Mouse (Mus musculus) left cerebral cortex, adult 18-20 months (tissue): ENCODE results near the gene Phactr2. TPM values are rescaled to one million over a fixed set of nuclear protein-coding genes. Genes with fewer than 3 reads are reported as not detected.
A peak's percentile ranks its signal among the peaks of the same experiment; 100 is the strongest.
"Not testable (repeated sequence)": the region's sequence is repeated elsewhere in the genome, so short reads cannot be mapped to it uniquely, and the experiment has no call there.

Experiments
- DNase-seq, 2 experiments: peaks; one replicate each; pipeline ENCODE4 v3.0.0; 2021 to 2022; ENCODE audit warnings: low spot score in 2 of 2, mixed read lengths in 1 of 2
- total RNA-seq, 2 experiments: library from RNA; stranded (reverse); gene quantifications; 2 replicates each; pipeline ENCODE4 v1.2.3; 2021

Phactr2 gene
- total RNA-seq, 2 experiments from 2014 or later = 24.8 to 28.4 TPM

- no peak for DNase-seq
Observed at GRCm38 (mm10) chr10:13225377-13226063, 248.7 kb downstream of the Phactr2 start.

- no peak for DNase-seq
Observed at GRCm38 (mm10) chr10:13222135-13222534, 252.1 kb downstream of the Phactr2 start.

GRCm38 (mm10) chr10:13220061-13220460, 254.2 kb downstream of the Phactr2 start:
- DNase-seq = no peak

- DNase-seq = no peak
Observed at GRCm38 (mm10) chr10:13213956-13214355, 260.3 kb downstream of the Phactr2 start.

- DNase-seq = no peak
Observed at GRCm38 (mm10) chr10:13212829-13213228, 261.4 kb downstream of the Phactr2 start.

GRCm38 (mm10) chr10:13212326-13212725, 261.9 kb downstream of the Phactr2 start:
- DNase-seq = no peak

GRCm38 (mm10) chr10:13209930-13210637, 264.1 kb downstream of the Phactr2 start:
- DNase-seq = no peak

GRCm38 (mm10) chr10:13209506-13209905, 264.7 kb downstream of the Phactr2 start:
- DNase-seq = no peak

GRCm38 (mm10) chr10:13209061-13209460, 265.2 kb downstream of the Phactr2 start:
- no peak for DNase-seq

GRCm38 (mm10) chr10:13201741-13202293, 272.4 kb downstream of the Phactr2 start:
- no peak for DNase-seq

- DNase-seq = no peak
Observed at GRCm38 (mm10) chr10:13200862-13201261, 273.4 kb downstream of the Phactr2 start.

- no peak for DNase-seq
Observed at GRCm38 (mm10) chr10:13199234-13199633, 275.0 kb downstream of the Phactr2 start.

GRCm38 (mm10) chr10:13196872-13197507, 277.2 kb downstream of the Phactr2 start:
- DNase-seq = no peak

GRCm38 (mm10) chr10:13193496-13193895, 280.7 kb downstream of the Phactr2 start:
- not testable (repeated sequence) for DNase-seq

GRCm38 (mm10) chr10:13192731-13193351, 281.4 kb downstream of the Phactr2 start, which contains the start of gene Ltv1:
TSS of gene Ltv1 (minus strand) at chr10:13193168.
- peak; percentile 96 for DNase-seq

GRCm38 (mm10) chr10:13189881-13190280, 284.3 kb downstream of the Phactr2 start:
- DNase-seq = no peak

- no peak for DNase-seq
Observed at GRCm38 (mm10) chr10:13186754-13187153, 287.5 kb downstream of the Phactr2 start.

GRCm38 (mm10) chr10:13184170-13184766, 289.9 kb downstream of the Phactr2 start:
- no peak for DNase-seq

GRCm38 (mm10) chr10:13180211-13180610, 294.0 kb downstream of the Phactr2 start:
- DNase-seq = no peak

- no peak for DNase-seq
Observed at GRCm38 (mm10) chr10:13177973-13178624, 296.1 kb downstream of the Phactr2 start, which contains the start of gene Zc2hc1b. TSS of gene Zc2hc1b (minus strand) at chr10:13178023.
